Mouse (Mus musculus) cerebellum, adult 8-10 months (tissue): ENCODE measurements around the gene Ift57.

Experiments used
- DNase-seq: peaks from one replicate; pipeline ENCODE4 v3.0.0; 2022

The Ift57 gene

DNA sequence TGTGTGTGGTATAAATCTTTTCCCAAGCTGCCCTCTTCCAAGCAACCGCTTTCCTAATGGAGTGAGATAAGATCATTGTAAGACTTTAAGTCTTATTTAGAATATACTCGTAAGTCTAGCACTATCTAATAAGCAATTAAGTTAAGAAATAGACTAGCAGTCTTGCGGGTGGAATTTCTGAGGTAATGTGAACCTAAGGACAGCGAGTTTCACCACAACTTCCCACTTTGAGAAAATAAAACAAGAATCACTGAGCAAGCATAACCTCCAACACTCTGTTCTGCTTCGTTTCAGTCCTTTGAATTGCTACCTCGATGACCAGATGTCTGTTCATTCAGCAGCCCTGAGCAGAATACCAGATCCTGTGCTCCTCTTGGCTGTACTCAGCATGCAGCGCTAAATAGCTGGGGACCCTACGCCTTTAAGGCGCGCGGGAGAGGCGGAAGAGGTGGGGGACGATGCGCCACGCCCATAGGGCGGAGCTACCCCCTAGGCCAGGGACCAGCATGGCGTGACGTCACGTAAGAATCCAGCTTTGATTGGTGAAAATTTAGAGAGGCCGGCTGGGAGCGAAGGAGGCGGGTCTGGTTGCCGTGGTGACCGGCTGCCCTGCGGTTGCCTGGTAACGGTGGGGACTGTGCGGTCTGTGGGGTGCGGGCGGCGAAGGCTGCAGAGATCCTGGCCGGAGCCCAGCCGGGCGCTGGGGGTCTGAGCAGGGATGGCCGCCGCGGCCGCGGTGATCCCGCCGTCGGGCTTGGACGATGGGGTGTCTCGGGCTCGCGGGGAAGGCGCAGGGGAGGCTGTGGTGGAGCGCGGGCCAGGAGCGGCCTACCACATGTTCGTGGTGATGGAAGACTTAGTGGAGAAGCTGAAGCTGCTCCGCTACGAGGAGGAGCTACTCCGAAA, at the start of gene Ift57:
TSS of gene Ift57 (plus strand) at position 614 of the 906 bp plus-strand sequence.
- DNase-seq, result peak; percentile 99

DNA sequence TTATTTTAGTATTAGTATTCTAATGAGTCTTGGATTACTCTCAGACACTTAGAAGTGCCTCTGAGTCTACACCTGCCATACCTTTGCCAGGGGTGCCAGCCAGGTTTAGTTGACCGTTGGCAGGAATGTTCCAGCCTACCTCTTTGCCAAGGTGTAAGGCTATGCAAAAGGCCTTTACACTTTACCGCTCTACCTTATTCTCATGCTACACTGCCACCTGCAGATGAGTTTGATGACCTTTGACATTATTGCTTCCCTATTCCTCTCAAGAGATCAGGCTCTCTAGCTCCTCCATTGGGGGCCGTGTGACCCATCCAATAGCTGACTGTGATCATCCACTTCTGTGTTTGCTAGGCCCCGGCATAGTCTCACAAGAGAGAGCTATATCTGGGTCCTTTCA, 41.9 kb upstream of the Ift57 start:
- no peak for DNase-seq

DNA sequence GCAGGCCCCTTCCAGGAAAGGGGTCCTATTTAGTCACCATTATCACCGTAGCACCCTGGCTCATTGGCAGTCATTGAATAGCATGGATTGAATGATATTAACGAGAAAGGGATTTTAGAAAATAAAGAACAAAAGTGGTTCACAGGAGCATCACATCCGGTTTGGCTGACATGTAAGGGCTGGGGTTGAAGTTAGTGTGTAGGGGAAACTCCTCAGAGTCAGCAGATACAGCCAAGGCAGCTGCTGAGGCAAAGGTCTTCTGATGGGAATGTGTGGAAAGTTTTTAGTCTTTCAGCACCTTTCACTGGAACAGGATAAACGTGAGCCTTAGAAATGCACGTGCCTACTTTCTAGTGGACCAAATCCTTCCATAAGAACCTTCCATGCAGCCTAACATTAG, 41.0 kb upstream of the Ift57 start:
- no peak for DNase-seq

DNA sequence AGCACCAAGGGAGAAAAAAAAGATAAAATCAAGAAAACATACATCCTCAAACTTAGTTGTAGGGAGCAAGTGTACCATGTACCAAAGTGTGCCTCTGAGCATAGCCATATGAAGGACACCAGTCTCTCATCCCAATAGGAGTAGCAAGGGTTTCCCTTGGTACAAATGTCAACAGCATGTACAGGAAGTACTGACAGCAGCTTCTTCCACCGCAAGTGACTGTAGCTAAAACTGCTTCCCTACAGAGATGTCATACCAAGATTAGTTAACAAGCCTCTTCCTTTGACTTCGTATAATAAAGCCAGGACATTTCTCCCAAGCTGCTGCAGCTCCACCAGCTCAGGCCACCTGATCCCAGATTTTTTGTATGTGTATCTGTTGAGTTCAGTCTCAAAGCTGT, 39.9 kb upstream of the Ift57 start:
- DNase-seq, result no peak

DNA sequence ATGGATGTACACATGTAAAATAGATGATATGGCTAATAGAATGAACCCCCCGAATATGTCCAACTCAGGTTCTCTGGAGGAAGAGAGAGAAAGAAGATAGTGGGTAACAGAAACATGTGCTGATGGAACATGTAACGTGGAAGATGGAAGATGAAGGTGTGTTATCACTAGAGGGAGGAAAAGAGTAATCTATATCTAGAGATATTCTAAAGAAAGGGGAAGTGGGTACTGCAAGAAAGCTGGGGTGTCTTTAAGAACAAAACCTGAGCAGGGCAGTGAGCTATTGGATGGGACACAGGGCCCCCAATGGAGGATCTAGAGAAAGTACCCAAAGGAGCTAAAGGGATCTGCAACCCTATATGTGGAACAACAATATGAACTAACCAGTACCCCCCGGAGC, 38.9 kb upstream of the Ift57 start:
- no peak for DNase-seq

DNA sequence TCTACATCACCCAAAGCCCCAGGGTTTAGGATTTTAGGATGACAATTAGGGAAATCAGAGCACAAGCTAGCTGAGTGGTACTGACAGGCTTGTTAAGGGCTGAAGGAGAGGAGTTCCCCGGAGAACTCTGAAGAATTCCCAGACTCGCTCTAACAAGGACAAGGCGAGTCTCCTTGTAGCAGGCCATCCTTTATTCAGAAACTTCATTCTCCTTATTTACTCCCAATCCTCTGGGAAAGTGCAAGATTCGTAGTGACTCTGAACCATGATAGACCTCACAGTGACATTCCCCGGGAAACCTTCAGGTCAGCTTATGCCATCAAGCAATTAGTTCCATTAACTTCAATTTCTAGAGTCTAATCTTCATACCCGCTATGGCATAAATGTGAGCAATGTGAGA, 36.8 kb upstream of the Ift57 start:
- no peak for DNase-seq

DNA sequence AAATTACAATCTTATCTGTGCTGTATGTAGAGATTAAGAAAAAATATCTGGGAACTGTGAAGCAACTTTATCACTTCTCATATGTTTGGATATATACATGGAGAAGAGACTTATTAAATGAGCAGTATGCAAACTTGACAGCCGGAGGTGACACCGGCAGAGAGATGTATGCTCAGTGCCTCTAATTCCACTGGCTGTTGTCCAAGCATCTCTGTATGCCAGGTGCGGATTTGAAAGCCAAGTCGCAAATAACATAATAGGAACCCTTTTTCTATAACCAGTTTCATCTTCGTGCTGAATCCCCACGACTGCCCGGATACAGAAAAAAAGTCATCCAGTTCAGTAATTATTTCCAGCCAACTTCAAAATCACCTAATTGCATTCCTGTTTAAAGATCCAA, 34.4 kb upstream of the Ift57 start:
- peak; percentile 24 for DNase-seq

DNA sequence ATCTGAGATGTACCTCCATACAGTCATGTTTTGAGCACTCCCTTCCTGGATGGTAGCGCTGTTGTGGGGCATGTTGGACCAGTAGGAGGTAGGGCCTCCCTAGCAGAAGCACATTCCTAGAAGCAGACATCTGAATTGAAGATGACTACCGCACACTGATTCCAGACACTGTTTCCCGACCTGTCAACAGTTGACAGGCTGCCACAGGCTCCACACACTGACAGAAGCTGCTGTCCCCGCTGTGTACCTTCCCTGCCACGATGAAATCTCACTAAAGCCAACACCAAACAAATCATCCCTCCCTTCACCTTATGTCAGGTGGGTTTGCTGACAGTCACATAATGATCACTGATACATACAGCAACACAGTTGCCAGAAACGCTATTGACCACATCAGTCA, 19.4 kb upstream of the Ift57 start:
- no peak for DNase-seq

DNA sequence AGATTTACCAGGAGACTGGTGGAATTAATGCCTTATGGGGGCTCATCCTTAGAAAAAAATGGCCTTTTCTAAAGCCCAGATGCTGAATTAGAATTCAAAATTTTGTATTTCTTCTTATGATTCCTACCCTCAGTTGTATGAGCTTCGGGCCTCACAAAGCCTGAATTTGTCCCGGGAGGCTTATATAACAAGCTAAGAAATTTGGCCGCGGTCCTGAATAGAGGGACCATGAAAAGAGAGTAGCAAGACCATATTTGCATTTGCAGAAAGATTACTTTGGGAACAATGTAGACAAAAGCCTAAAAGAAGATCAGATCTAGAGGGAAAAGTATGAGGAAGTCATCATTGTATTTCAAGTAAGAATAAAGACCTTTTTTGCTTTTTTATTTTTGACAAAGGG, 14.1 kb upstream of the Ift57 start:
- no peak for DNase-seq

DNA sequence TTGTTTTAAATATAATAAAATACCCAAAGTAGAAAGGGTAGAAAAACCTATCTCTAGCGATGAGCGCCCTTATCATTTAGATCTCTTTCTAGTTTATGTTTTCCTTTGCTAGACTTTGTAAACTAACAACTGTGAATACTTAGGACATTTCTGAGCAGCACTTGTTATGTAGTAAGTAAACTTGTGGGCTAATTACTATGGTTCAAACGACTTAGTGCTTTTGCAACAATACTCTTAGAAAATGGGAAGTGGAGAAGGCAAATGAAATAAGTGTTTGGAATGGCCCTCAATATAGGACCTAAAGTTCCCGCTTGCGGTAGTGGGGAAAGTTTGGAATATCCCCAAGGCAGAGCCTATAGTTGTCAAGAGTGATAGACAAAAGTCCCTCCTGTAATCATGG, 788 bp downstream of the Ift57 start:
- no peak for DNase-seq

DNA sequence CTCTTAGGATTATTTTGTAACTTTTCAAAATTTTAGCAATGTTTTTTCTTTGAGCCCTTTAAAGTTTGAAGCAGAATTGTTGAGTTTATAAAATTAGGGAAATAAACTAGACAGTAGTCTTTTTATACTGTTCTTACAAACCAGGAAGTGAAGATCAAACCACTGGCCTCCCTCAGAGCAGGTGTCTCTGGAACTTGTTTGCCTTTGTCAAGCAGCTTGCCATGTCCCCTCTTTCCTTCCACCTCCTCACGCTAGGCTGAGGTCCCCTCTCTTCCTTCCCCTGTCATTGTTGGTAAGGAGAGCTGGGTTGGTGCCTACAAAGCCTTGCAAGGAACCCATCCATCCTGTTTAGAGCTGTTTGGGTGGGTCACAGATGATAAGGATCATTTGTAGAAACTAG, 9.0 kb downstream of the Ift57 start:
- DNase-seq, result no peak

DNA sequence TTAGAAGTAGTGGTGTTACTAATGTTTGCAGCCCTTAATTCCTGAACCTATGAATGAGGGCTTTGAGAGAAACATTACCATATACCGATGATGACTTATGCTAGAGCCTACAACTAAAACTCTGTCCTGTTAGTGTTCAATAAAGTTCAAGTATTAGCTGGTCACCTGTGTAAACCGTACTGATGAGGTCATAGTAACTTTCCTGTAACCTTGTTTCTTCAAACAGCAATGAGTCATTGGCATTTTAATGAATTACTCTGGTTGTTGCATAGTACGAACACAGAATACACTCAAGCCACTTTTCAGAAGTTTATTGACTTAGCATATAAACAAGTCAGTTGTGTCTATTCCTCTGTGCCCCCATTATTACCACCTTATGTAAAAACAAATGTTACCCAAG, 11.2 kb downstream of the Ift57 start:
- DNase-seq, result no peak

DNA sequence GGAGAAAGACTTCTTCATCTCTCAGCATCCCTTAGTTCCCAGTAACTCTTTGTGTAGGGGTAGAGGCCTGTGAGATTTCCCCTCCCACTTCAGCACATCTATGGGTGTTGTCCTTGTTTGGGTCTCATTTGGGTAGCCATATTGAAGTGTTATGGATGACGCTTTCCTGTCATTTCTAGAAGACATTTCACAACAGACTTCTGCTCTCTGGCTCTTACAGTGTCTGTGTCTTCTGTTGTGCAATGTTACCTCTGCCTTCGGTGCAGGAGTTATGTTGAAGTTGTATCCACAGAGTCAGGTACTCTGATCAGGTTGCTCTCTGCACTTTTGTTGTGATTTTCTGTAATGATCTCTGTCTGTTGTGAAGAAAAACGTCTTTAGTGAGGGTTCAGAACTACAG, 14.3 kb downstream of the Ift57 start:
- no peak for DNase-seq

DNA sequence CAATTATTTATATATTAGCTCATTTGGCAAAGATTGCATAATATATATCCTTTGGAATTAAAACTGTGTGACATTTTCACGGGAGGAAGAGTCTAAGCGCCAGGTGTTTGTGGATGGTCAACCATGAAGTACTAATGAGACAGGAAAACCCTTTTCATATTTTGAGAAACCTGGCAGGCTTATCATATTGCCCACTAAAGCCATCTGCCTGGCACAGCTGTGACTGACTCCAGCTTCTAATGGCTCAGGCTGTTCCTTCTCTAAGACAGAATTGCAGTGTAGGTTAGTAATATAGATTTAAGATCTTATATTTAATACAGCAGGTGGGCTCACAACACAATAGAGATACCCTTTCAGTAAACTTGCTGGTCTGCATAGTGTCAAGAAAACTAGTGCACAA, 21.6 kb downstream of the Ift57 start:
- peak; percentile 48 for DNase-seq

DNA sequence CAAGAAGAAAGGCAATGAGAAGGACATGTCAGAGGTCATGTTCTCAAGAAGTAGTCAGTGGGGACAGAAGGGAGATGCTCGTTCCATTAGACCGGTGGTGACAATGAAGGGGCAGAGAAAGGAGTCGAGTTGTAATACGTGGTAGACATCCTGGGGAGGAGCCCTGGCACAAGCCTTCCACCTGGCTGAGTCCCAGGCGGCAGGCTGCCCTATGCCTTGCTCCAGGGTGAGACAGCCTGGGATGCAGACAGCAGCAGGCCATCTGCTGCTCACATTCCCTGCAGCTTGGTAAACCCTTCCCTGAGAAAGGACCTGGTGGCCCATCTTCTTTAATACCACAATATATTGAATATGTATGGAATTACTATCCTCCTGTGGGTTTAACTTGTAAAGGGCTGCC, 22.6 kb downstream of the Ift57 start:
- peak; percentile 91 for DNase-seq

DNA sequence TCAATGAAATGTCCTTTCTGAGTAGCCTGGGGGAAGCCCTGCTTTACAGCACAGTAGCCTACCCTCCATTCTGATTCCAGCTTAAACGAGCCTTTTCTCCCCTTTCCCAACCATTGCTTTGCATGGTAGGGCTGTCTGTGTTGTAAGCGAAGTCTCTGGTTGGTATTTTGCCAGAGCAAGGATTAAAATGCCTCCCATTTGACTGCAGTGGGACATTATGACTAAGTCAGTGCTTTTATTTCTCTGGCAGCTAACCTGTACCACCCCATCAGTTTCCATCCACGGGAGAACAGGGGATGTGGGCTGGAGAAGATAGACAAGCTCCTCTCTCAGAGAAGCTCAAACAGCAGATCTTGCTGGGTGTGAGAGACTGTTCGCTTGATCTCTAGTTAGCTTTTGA, 24.2 kb downstream of the Ift57 start:
- peak; percentile 30 for DNase-seq

DNA sequence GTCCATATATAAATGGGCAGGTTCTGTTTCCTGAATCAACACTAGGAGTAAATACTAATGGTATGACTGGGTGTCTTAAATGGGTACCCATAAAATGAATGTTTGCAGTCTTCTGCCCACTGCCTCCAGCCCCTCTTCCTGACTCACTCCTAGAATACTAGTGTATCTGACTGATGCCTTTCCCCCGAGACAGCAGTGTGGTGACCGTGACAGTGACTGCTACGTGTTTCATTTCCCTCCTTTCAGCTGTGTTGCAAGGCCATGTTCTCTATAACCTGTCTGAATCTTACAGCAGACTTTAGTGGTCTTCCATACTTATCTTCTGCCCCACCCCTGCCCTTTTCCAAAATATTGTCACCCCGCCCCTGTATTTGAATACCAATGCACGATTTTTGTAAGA, 25.2 kb downstream of the Ift57 start:
- no peak for DNase-seq

DNA sequence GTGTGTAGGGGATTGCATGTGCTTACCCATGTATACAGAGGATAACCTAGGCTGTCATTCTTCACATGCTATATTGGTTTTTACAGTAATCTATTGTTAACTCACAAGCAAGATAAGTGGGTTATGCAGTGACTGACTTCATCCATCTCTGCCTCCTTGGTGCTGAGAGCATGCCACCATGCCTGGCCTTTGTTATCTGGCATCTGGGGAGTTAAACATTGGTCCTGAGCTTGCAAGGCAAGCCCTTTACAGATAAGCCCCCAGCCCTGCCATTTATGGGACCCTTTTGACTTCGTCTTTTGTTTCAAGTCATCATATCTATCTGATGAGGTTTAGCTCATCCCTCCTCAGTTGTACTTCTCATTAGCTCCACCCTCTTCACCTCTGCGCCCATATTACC, 25.9 kb downstream of the Ift57 start:
- DNase-seq, result no peak

DNA sequence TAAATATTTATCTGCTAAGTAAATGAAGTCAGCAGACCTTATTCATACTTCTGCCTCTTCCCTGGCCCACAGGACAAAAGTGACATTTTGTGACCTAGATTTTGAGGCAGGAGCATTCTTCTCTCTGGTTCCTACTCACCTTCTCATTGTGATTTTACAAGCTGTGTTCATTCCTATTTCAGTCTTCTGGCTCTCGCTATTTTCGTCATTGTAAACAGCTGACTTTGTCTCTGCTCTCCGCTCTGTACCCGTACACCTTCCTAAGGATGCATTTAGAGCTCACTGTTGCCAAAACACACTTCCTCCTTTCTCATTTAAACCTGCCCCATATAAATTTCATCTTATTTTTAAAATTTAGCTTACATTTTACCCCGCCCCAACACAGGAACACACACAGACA, 26.4 kb downstream of the Ift57 start:
- DNase-seq, result no peak

DNA sequence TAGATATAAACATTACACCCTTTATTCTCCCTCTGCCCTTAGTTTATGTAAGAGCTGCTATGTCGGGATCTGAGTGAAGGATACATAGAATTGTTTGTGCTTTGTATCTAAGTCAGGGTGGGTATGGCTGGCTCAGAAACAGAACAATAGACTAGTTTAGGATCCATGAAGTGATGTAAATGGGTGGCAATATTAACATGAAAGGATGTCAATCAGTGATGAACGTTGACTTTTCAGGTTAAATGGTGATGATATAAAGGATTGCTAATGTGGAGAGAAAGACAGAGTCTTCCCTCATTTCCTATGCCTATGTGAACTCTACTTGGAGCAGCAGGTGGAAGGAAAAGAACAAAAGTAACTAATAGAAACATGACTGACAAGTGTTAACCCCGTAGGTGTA, 27.2 kb downstream of the Ift57 start:
- DNase-seq, result no peak

DNA sequence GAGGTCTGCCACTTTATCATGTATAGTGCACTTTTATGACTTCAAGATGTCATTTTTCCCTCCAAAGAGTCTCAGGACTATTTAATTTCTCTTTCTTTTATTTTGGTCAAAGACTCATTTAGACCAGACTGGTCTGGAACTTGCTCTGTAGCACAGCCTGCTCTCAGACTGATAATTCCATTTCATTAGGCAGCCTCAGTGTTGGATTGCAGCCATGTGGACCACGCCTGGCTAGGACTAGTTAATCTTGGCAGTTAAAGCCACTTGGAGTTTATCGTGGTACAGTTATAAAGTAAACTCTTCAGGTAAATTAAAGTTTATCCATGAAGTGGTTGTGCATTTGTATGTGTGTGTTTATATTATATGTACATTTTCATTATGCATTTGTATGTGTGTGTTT, 27.7 kb downstream of the Ift57 start:
- DNase-seq, result no peak

DNA sequence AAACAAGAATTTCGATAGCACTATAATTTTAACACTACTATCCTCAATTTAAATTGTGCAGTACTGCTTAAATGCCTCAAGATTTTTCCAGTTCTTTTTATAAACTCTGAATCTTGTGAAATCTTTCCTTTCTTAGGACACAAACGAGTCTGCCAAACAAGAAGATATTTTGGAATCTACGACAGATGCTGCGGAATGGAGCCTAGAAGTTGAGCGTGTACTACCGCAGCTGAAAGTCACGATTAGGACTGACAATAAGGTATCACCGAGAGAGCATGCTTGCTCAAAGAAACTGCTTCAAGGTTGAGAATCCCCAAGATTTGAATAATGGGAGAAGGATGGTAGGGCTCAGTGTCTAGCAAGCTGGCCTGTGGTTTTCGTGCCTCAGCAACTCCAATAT, 37.5 kb downstream of the Ift57 start:
- no peak for DNase-seq

DNA sequence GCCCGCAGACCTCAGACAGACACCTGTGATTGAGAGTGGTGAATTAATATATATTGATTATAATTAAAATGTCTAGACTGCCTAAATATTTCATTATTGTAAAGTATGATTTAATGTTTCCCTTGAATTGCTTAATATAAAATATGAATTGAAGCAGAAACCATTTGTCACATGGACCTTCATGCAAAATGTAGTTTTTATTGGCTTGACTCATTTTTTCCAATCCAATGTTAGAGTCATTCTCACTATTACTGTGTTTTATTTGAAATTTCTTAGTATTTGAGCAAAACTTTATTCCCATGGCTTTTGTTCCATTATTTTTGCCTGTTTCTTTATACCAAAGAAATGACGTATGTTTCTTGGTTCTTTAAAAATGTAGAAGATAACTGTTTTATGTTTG, 48.3 kb downstream of the Ift57 start:
- no peak for DNase-seq

DNA sequence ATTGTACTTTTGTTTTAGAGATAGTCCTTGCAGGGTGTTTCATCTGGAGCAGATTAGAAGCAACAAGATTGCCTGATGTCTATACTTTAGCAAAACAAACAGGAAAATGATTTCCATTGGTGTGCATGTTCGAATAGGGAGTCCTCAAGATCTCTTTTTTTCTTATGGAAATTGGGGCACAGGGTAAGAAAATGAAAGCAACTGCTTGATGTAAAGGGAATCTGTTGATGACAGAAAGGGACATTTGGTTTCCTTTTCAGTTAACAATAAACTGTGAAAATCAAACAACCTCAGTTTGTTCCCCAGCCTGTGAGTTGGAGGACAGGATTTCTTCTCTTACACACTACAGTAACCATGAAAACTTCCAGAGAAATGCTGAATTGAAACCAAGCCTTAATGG, 53.9 kb downstream of the Ift57 start:
- DNase-seq, result no peak

DNA sequence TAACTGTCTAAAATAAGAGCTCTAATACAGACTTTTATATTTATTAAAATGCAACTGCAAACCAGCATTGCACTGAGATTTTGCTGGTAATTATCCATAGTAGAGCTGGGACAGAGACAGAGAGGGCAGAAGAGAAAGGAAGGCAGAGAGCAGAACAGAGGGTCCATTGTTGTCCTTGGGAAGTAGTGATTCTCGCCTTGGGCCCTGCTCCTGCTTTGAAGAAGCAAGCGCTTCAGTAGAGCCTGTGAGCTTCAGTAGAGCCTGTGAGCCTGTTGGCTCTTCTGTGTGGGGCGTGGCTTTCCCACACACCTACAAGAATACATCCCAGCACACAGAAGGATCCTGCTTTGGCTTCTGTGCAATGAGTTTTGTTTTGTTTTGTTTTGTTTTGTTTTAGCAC, 54.3 kb downstream of the Ift57 start:
- no peak for DNase-seq
